Mouse (Mus musculus): ENCODE results near the gene Utp4. TPM values are rescaled to one million over a fixed set of nuclear protein-coding genes. Genes with fewer than 3 reads are reported as not detected.

Gene Utp4
- polyA plus RNA-seq, 2 experiments, result 27.3 to 35.1 TPM

- H3K9me3 ChIP-seq (ENCODE audit: control insufficient read depth, low read length), result no peaks in the 10 kb centered on the region
- no peak overlapping the region for H3K9ac ChIP-seq (replicated peaks)
- DNase-seq (ENCODE audit: low read depth in 3 of 3, low spot score in 3 of 3) (no peak), ATAC-seq (ENCODE audit: insufficient read depth) (no peak)
- whole genome bisulfite sequencing (ENCODE audit: insufficient replicate concordance), result 75% methylated on average over 6 of the region's 6 CpGs
- no peaks in the 10 kb centered on the region for H3K27me3 ChIP-seq (ENCODE audit: control insufficient read depth, insufficient read depth, low read length)
- TF ChIP-seq EP300 (IDR thresholded peaks at IDR 0.05; ENCODE audit: low read depth), result no peak
- no peak for TF ChIP-seq CTCF (IDR thresholded peaks at IDR 0.05; ENCODE audit: low read depth)
- H3K27ac ChIP-seq, result no peak overlapping the region
- H3K36me3 ChIP-seq (replicated peaks; ENCODE audit: control insufficient read depth, insufficient read depth, low read depth), result peaks cover 36% of the 10 kb centered on the region
- H3K4me3 ChIP-seq (ENCODE audit: insufficient read depth in 1 of 2, low read depth in 2 of 2, low read length in 2 of 2), result no peak overlapping the region
- H3K4me1 ChIP-seq (replicated peaks; ENCODE audit: control insufficient read depth in 2 of 2, insufficient read depth in 2 of 2, low read length in 1 of 2), result no peaks in the 10 kb centered on the region
- H3K4me2 ChIP-seq (ENCODE audit: low read depth), result no peak overlapping the region
Observed at GRCm38 (mm10) chr8:106906635-106907034, 13.2 kb downstream of the Utp4 start.

- WGBS (ENCODE audit: insufficient replicate concordance), result 80% methylated on average over 6 of the region's 6 CpGs
- no peak overlapping the region for H3K4me2 ChIP-seq (ENCODE audit: low read depth)
- TF ChIP-seq EP300 (IDR thresholded peaks at IDR 0.05; ENCODE audit: low read depth) (no peak), CTCF (IDR thresholded peaks at IDR 0.05; ENCODE audit: low read depth) (no peak)
- no peak overlapping the region for H3K9ac ChIP-seq (replicated peaks)
- no peaks in the 10 kb centered on the region for H3K9me3 ChIP-seq (ENCODE audit: control insufficient read depth, low read length)
- ATAC-seq (ENCODE audit: insufficient read depth), result no peak
- peaks cover 41% of the 10 kb centered on the region for H3K36me3 ChIP-seq (replicated peaks; ENCODE audit: control insufficient read depth, insufficient read depth, low read depth)
- H3K4me3 ChIP-seq (ENCODE audit: insufficient read depth in 1 of 2, low read depth in 2 of 2, low read length in 2 of 2), result no peak overlapping the region
- H3K4me1 ChIP-seq (replicated peaks; ENCODE audit: control insufficient read depth in 2 of 2, insufficient read depth in 2 of 2, low read length in 1 of 2), result no peaks in the 10 kb centered on the region
- no peak overlapping the region for H3K27ac ChIP-seq
- no peaks in the 10 kb centered on the region for H3K27me3 ChIP-seq (ENCODE audit: control insufficient read depth, insufficient read depth, low read length)
- no peak for DNase-seq (ENCODE audit: low read depth in 3 of 3, low spot score in 3 of 3)
Observed at GRCm38 (mm10) chr8:106907450-106907849, 14.0 kb downstream of the Utp4 start.

- H3K4me2 ChIP-seq (ENCODE audit: low read depth), result no peak overlapping the region
- H3K27me3 ChIP-seq (ENCODE audit: control insufficient read depth, insufficient read depth, low read length), result no peaks in the 10 kb centered on the region
- peaks cover 41% of the 10 kb centered on the region for H3K36me3 ChIP-seq (replicated peaks; ENCODE audit: control insufficient read depth, insufficient read depth, low read depth)
- TF ChIP-seq CTCF (IDR thresholded peaks at IDR 0.05; ENCODE audit: low read depth) (no peak), EP300 (IDR thresholded peaks at IDR 0.05; ENCODE audit: low read depth) (no peak)
- H3K4me1 ChIP-seq (replicated peaks; ENCODE audit: control insufficient read depth in 2 of 2, insufficient read depth in 2 of 2, low read length in 1 of 2), result no peaks in the 10 kb centered on the region
- H3K27ac ChIP-seq, result no peak overlapping the region
- no peak for DNase-seq (ENCODE audit: low read depth in 3 of 3, low spot score in 3 of 3)
- no peak for ATAC-seq (ENCODE audit: insufficient read depth)
- no peaks in the 10 kb centered on the region for H3K9me3 ChIP-seq (ENCODE audit: control insufficient read depth, low read length)
- no peak overlapping the region for H3K4me3 ChIP-seq (ENCODE audit: insufficient read depth in 1 of 2, low read depth in 2 of 2, low read length in 2 of 2)
- H3K9ac ChIP-seq (replicated peaks), result no peak overlapping the region
- WGBS (ENCODE audit: insufficient replicate concordance), result 83% methylated on average over 7 of the region's 7 CpGs
Observed at GRCm38 (mm10) chr8:106908291-106908690, 14.9 kb downstream of the Utp4 start.

- no peaks in the 10 kb centered on the region for H3K27me3 ChIP-seq (ENCODE audit: control insufficient read depth, insufficient read depth, low read length)
- DNase-seq (ENCODE audit: low read depth in 3 of 3, low spot score in 3 of 3), result no peak
- WGBS (ENCODE audit: insufficient replicate concordance), result 82% methylated on average over 10 of the region's 10 CpGs
- no peaks in the 10 kb centered on the region for H3K4me1 ChIP-seq (replicated peaks; ENCODE audit: control insufficient read depth in 2 of 2, insufficient read depth in 2 of 2, low read length in 1 of 2)
- no peak for TF ChIP-seq EP300 (IDR thresholded peaks at IDR 0.05; ENCODE audit: low read depth)
- TF ChIP-seq CTCF (IDR thresholded peaks at IDR 0.05; ENCODE audit: low read depth), result no peak
- H3K36me3 ChIP-seq (replicated peaks; ENCODE audit: control insufficient read depth, insufficient read depth, low read depth), result peaks cover 59% of the 10 kb centered on the region
- H3K27ac ChIP-seq, result no peak overlapping the region
- ATAC-seq (ENCODE audit: insufficient read depth), result no peak
- H3K4me2 ChIP-seq (ENCODE audit: low read depth), result no peak overlapping the region
- H3K9ac ChIP-seq (replicated peaks), result no peak overlapping the region
- no peak overlapping the region for H3K4me3 ChIP-seq (ENCODE audit: insufficient read depth in 1 of 2, low read depth in 2 of 2, low read length in 2 of 2)
- no peaks in the 10 kb centered on the region for H3K9me3 ChIP-seq (ENCODE audit: control insufficient read depth, low read length)
Observed at GRCm38 (mm10) chr8:106913631-106914030, 20.2 kb downstream of the Utp4 start.

- Histone ChIP-seq H3K27me3 (ENCODE audit: control insufficient read depth, insufficient read depth, low read length) (no peaks in the 10 kb centered on the region), H3K4me1 (replicated peaks; ENCODE audit: control insufficient read depth in 2 of 2, insufficient read depth in 2 of 2, low read length in 1 of 2) (peaks cover 0 to 2% of the 10 kb centered on the region in 2 experiments; a peak in 1 of 4 replicates), H3K36me3 (replicated peaks; ENCODE audit: control insufficient read depth, insufficient read depth, low read depth) (peaks cover 50% of the 10 kb centered on the region)
Observed at GRCm38 (mm10) chr8:106919721-106920394, 26.4 kb downstream of the Utp4 start.

More at GRCm38 (mm10) chr8:106919721-106920394, 26.4 kb downstream of the Utp4 start:
- Histone ChIP-seq H3K4me3 (ENCODE audit: insufficient read depth in 1 of 2, low read depth in 2 of 2, low read length in 2 of 2) (no peak overlapping the region), H3K9me3 (ENCODE audit: control insufficient read depth, low read length) (no peaks in the 10 kb centered on the region), H3K9ac (replicated peaks) (no peak overlapping the region), H3K4me2 (ENCODE audit: low read depth) (no peak overlapping the region), H3K27ac (no peak overlapping the region)
- no peak for DNase-seq (ENCODE audit: low read depth in 3 of 3, low spot score in 3 of 3)
- TF ChIP-seq EP300 (IDR thresholded peaks at IDR 0.05; ENCODE audit: low read depth), result no peak
- no peak for TF ChIP-seq CTCF (IDR thresholded peaks at IDR 0.05; ENCODE audit: low read depth)
- 78% methylated on average over 8 of the region's 8 CpGs for WGBS (ENCODE audit: insufficient replicate concordance)
- ATAC-seq (ENCODE audit: insufficient read depth), result no peak
